Mouse (Mus musculus): ENCODE results near the gene Dclk3. TPM values are rescaled to one million over a fixed set of nuclear protein-coding genes. Genes with fewer than 3 reads are reported as not detected.

Gene Dclk3
- polyA plus RNA-seq, 1 experiment from 2014 or later = 0.35 TPM

GRCm38 (mm10) chr9:111473686-111474457 lies 35.0 kb downstream of the Dclk3 start:
- Histone ChIP-seq H3K27ac (ENCODE audit: low read length) (no peak overlapping the region), H3K4me1 (ENCODE audit: control insufficient read depth, insufficient read depth, low read length) (no peaks in the 10 kb centered on the region), H3K9me3 (replicated peaks; ENCODE audit: control insufficient read depth, low read length) (no peaks in the 10 kb centered on the region), H3K4me3 (ENCODE audit: low read length) (no peak overlapping the region), H3K9ac (ENCODE audit: low read length) (no peak overlapping the region), H3K27me3 (ENCODE audit: control insufficient read depth, insufficient read depth, low read length) (no peaks in the 10 kb centered on the region), H3K4me2 (ENCODE audit: low read depth, low read length) (no peak overlapping the region), H3K36me3 (ENCODE audit: control insufficient read depth, insufficient read depth) (no peaks in the 10 kb centered on the region)
- WGBS = 59% methylated on average over 21 of the region's 21 CpGs
- ATAC-seq (replicated peaks; ENCODE audit: extremely low read depth, insufficient read depth, low FRiP score) = no peak

DNA sequence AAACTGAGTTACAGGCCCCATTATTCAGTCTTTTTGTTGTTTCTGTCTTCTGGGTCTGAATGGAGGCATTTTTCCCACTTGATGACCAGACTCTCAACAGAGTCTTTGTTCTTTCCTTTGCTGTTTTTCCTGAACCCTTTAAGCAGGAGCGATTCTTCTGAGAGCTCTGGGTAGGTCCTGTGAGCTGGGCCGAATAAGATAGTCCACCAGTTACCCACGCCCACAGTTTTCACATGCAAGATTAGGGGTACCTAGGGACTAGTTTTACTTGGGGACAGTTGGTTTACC lies 35.5 kb downstream of the Dclk3 start:
- Histone ChIP-seq H3K4me1 (ENCODE audit: control insufficient read depth, insufficient read depth, low read length) (no peaks in the 10 kb centered on the region), H3K27me3 (ENCODE audit: control insufficient read depth, insufficient read depth, low read length) (no peaks in the 10 kb centered on the region), H3K9me3 (replicated peaks; ENCODE audit: control insufficient read depth, low read length) (no peaks in the 10 kb centered on the region), H3K4me2 (ENCODE audit: low read depth, low read length) (no peak overlapping the region), H3K27ac (ENCODE audit: low read length) (no peak overlapping the region), H3K36me3 (ENCODE audit: control insufficient read depth, insufficient read depth) (no peaks in the 10 kb centered on the region), H3K4me3 (ENCODE audit: low read length) (no peak overlapping the region), H3K9ac (ENCODE audit: low read length) (no peak overlapping the region)
- 69% methylated on average over 3 of the region's 3 CpGs for WGBS
- ATAC-seq (replicated peaks; ENCODE audit: extremely low read depth, insufficient read depth, low FRiP score) = no peak

GRCm38 (mm10) chr9:111475281-111475680 lies 36.4 kb downstream of the Dclk3 start:
- Histone ChIP-seq H3K4me1 (ENCODE audit: control insufficient read depth, insufficient read depth, low read length) (no peaks in the 10 kb centered on the region), H3K27me3 (ENCODE audit: control insufficient read depth, insufficient read depth, low read length) (no peaks in the 10 kb centered on the region), H3K27ac (ENCODE audit: low read length) (no peak overlapping the region), H3K9ac (ENCODE audit: low read length) (no peak overlapping the region), H3K4me3 (ENCODE audit: low read length) (no peak overlapping the region), H3K9me3 (replicated peaks; ENCODE audit: control insufficient read depth, low read length) (no peaks in the 10 kb centered on the region), H3K4me2 (ENCODE audit: low read depth, low read length) (no peak overlapping the region), H3K36me3 (ENCODE audit: control insufficient read depth, insufficient read depth) (no peaks in the 10 kb centered on the region)
- 92% methylated on average over 3 of the region's 3 CpGs for WGBS
- no peak for ATAC-seq (replicated peaks; ENCODE audit: extremely low read depth, insufficient read depth, low FRiP score)

- no peak overlapping the region for H3K4me3 ChIP-seq (ENCODE audit: low read length)
- no peak overlapping the region for H3K4me2 ChIP-seq (ENCODE audit: low read depth, low read length)
- no peak overlapping the region for H3K9ac ChIP-seq (ENCODE audit: low read length)
- H3K9me3 ChIP-seq (replicated peaks; ENCODE audit: control insufficient read depth, low read length) = no peaks in the 10 kb centered on the region
- ATAC-seq (replicated peaks; ENCODE audit: extremely low read depth, insufficient read depth, low FRiP score) = no peak
- no peak overlapping the region for H3K27ac ChIP-seq (ENCODE audit: low read length)
- no peaks in the 10 kb centered on the region for H3K36me3 ChIP-seq (ENCODE audit: control insufficient read depth, insufficient read depth)
- H3K27me3 ChIP-seq (ENCODE audit: control insufficient read depth, insufficient read depth, low read length) = no peaks in the 10 kb centered on the region
- WGBS = 58% methylated on average over 4 of the region's 4 CpGs
- H3K4me1 ChIP-seq (ENCODE audit: control insufficient read depth, insufficient read depth, low read length) = no peaks in the 10 kb centered on the region
Measured at GRCm38 (mm10) chr9:111475973-111476372, 37.1 kb downstream of the Dclk3 start.

- Histone ChIP-seq H3K36me3 (ENCODE audit: control insufficient read depth, insufficient read depth) (no peaks in the 10 kb centered on the region), H3K4me3 (ENCODE audit: low read length) (no peak overlapping the region), H3K27ac (ENCODE audit: low read length) (no peak overlapping the region), H3K4me1 (ENCODE audit: control insufficient read depth, insufficient read depth, low read length) (no peaks in the 10 kb centered on the region), H3K27me3 (ENCODE audit: control insufficient read depth, insufficient read depth, low read length) (no peaks in the 10 kb centered on the region), H3K9ac (ENCODE audit: low read length) (no peak overlapping the region), H3K9me3 (replicated peaks; ENCODE audit: control insufficient read depth, low read length) (no peaks in the 10 kb centered on the region), H3K4me2 (ENCODE audit: low read depth, low read length) (no peak overlapping the region)
- no peak for ATAC-seq (replicated peaks; ENCODE audit: extremely low read depth, insufficient read depth, low FRiP score)
- WGBS = 77% methylated on average over 6 of the region's 6 CpGs
Measured at GRCm38 (mm10) chr9:111476479-111477016, 37.7 kb downstream of the Dclk3 start.

DNA sequence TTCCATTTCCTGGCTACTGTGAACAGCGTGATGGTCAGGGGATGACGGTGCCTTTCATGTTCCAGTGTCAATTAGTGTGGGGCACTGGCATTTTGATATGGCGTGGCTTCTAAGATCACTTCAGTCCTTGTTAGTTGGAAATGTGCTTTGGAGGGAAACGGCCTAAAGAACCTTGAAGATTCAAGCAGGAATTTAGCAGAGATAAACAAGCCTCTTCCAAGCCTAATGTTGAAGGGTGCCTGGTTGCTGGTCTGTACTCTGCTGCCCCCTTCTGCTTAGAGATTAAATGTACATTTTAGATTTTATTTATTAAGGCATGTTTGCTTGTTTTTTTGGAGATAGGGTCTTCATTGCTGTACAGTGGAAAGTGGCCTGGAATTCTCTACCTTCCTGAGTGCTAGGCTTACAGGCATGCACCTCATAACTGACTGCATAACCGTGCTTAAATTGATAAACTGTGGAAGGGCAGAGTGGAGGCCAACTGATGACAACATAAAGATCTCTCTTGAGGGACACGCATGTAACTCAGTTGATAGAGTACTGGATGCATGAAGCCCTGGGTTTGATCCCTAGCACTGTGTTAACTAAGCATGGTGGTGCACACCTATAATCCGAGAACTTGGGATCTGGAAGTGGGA lies 40.1 kb downstream of the Dclk3 start:
- Histone ChIP-seq H3K4me3 (ENCODE audit: low read length) (no peak overlapping the region), H3K36me3 (ENCODE audit: control insufficient read depth, insufficient read depth) (no peaks in the 10 kb centered on the region), H3K9ac (ENCODE audit: low read length) (no peak overlapping the region), H3K4me1 (ENCODE audit: control insufficient read depth, insufficient read depth, low read length) (no peaks in the 10 kb centered on the region), H3K27me3 (ENCODE audit: control insufficient read depth, insufficient read depth, low read length) (no peaks in the 10 kb centered on the region), H3K27ac (ENCODE audit: low read length) (no peak overlapping the region), H3K4me2 (ENCODE audit: low read depth, low read length) (no peak overlapping the region), H3K9me3 (replicated peaks; ENCODE audit: control insufficient read depth, low read length) (no peaks in the 10 kb centered on the region)
- 52% methylated on average over 7 of the region's 7 CpGs for WGBS
- ATAC-seq (replicated peaks; ENCODE audit: extremely low read depth, insufficient read depth, low FRiP score) = no peak

DNA sequence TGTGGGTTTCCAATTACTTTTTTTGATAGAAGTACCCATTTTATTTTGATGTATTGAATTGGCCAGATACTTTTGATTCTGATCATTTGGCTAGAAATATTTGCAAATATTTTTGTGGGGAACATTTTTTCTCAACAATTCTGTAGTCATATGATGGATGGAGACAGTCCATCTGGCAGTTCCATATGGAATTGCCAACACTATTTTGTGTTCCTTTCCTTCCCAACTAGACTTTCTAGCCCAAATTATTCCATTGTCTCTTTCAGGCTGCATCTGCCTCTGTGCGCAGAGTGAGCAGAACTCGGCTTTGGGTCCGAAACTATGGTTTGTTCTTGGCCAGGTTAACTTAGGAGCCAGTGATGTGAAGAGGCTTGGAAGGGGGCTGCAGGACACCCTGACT lies 42.1 kb downstream of the Dclk3 start:
- no peak overlapping the region for H3K4me2 ChIP-seq (ENCODE audit: low read depth, low read length)
- 87% methylated on average over 3 of the region's 3 CpGs for WGBS
- no peak overlapping the region for H3K9ac ChIP-seq (ENCODE audit: low read length)
- no peaks in the 10 kb centered on the region for H3K36me3 ChIP-seq (ENCODE audit: control insufficient read depth, insufficient read depth)
- no peaks in the 10 kb centered on the region; the same call in 1 of the 2 replicates for H3K4me1 ChIP-seq (ENCODE audit: control insufficient read depth, insufficient read depth, low read length)
- no peak for ATAC-seq (replicated peaks; ENCODE audit: extremely low read depth, insufficient read depth, low FRiP score)
- H3K27me3 ChIP-seq (ENCODE audit: control insufficient read depth, insufficient read depth, low read length) = no peaks in the 10 kb centered on the region
- H3K27ac ChIP-seq (ENCODE audit: low read length) = no peak overlapping the region
- H3K9me3 ChIP-seq (replicated peaks; ENCODE audit: control insufficient read depth, low read length) = no peaks in the 10 kb centered on the region
- H3K4me3 ChIP-seq (ENCODE audit: low read length) = no peak overlapping the region

- Histone ChIP-seq H3K27me3 (ENCODE audit: control insufficient read depth, insufficient read depth, low read length) (peaks cover 2% of the 10 kb centered on the region; the same call in 1 of the 2 replicates), H3K9me3 (replicated peaks; ENCODE audit: control insufficient read depth, low read length) (no peaks in the 10 kb centered on the region), H3K36me3 (ENCODE audit: control insufficient read depth, insufficient read depth) (no peaks in the 10 kb centered on the region), H3K4me1 (ENCODE audit: control insufficient read depth, insufficient read depth, low read length) (no peaks in the 10 kb centered on the region; the same call in 1 of the 2 replicates), H3K4me2 (ENCODE audit: low read depth, low read length) (no peak overlapping the region), H3K4me3 (ENCODE audit: low read length) (no peak overlapping the region), H3K27ac (ENCODE audit: low read length) (no peak overlapping the region), H3K9ac (ENCODE audit: low read length) (no peak overlapping the region)
- no peak for ATAC-seq (replicated peaks; ENCODE audit: extremely low read depth, insufficient read depth, low FRiP score)
- WGBS = 71% methylated on average over 10 of the region's 10 CpGs
Measured at GRCm38 (mm10) chr9:111486645-111487477, 48.0 kb downstream of the Dclk3 start.

GRCm38 (mm10) chr9:111490583-111490982 lies 51.7 kb downstream of the Dclk3 start:
- no peak overlapping the region for H3K9ac ChIP-seq (ENCODE audit: low read length)
- no peak overlapping the region for H3K27ac ChIP-seq (ENCODE audit: low read length)
- no peaks in the 10 kb centered on the region for H3K36me3 ChIP-seq (ENCODE audit: control insufficient read depth, insufficient read depth)
- H3K9me3 ChIP-seq (replicated peaks; ENCODE audit: control insufficient read depth, low read length) = no peaks in the 10 kb centered on the region
- no peak overlapping the region for H3K4me3 ChIP-seq (ENCODE audit: low read length)
- no peaks in the 10 kb centered on the region; the same call in 1 of the 2 replicates for H3K4me1 ChIP-seq (ENCODE audit: control insufficient read depth, insufficient read depth, low read length)
- H3K27me3 ChIP-seq (ENCODE audit: control insufficient read depth, insufficient read depth, low read length) = peaks cover 4% of the 10 kb centered on the region; the same call in 1 of the 2 replicates
- no peak for ATAC-seq (replicated peaks; ENCODE audit: extremely low read depth, insufficient read depth, low FRiP score)
- no peak overlapping the region for H3K4me2 ChIP-seq (ENCODE audit: low read depth, low read length)
- WGBS = 21% methylated on average over 8 of the region's 8 CpGs
